Mouse (Mus musculus): ENCODE data around the gene Mal. TPM values are rescaled to one million over a fixed set of nuclear protein-coding genes. Genes with fewer than 3 reads are reported as not detected.

The Mal gene
- total RNA-seq (2014; fragmentation: Nextera tagmentation) (not detected in 2 replicates), total RNA-seq (2017) (not detected in 2 replicates)

- no peak for ATAC-seq (replicated peaks; ENCODE audit: poor library complexity, severe bottlenecking)
Measured at GRCm38 (mm10) chr2:127656086-127656720, at the start of gene Mal. Mal (minus strand) TSS chr2:127656695.

GRCm38 (mm10) chr2:127705267-127705666, 48.8 kb upstream of the Mal start:
- ATAC-seq (replicated peaks; ENCODE audit: poor library complexity, severe bottlenecking) = no peak

DNA sequence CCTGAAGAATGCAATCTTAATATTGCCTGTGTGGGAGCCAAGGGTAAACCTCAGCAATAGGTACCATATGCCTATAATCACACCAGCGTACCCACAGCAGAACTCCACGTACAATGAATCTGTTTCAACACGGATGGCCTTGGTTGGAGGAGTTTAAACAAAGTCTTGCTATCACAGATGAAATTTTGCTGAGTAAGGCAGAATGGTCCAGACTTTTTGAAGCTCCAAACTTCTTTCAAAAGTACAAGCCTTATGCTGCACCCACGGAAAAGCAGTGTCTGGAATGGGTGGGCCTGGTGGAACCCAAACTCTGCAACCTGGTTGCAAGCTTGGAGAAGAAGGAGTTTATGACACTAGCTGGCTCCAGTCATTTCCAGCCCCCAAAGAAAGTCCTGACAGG, 32.7 kb upstream of the Mal start:
- ATAC-seq (replicated peaks; ENCODE audit: poor library complexity, severe bottlenecking) = no peak

DNA sequence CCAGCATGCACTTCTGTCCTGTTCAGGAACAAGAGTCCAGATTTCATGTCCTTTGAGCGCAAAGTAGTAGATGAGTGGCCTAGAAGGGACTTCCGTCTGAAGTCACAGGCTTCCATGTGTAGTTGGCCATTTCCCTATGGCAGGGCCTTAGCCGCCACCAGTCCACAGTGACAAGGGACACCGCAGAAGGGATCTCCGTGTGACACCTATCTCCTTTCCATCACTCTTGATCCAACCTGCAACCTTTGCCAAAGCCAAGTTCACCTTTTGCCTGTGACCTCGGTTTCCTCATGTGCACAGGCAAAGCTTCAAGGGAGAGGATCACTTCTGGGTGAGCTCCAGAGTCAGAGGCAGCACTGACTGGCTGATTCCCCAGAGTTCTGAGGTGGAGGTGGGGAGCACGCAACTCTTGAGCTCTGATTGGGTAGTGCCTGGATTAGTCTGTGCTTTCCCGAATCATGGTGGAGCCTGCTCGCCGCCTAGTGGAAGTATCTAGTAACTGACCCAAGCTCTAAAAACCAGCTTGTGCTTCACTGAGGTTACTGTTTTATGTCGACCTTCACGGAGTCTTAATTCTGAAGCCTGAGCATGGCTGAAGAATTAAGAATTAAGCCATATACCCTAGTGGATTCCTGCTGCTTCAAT, 27.3 kb upstream of the Mal start:
- peak; percentile 85 for ATAC-seq (replicated peaks; ENCODE audit: poor library complexity, severe bottlenecking)

DNA sequence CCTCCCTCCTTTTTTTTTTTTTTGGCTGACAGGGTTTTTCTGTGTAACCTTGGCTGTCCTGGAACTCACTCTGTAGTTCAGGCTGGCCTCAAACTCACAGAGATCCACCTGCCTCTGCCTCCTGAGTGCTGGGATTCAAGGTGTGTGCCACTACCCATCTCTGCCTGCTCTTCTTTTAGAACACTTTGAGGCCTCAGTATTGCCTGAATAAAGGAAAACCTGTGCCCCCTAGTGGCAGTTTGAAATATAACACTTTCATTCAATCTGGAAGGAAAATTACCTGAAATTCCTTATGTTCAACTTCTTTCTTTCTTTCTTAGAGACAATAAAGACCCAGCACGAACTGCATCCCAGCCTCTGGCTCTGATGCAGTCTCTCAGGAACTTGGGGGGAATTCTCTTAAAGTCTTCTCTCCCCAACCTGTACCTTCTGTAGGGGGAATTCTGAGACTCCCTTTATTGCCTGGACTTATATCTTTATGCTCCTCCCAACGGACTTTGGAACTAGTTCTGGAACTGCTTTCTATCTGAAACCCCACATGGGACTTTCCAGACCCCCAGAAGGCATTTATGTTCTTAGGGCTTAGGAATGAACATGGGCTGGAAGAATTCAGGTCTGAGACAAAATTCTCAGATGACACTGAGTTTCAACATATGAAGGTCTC, 11.5 kb upstream of the Mal start:
- ATAC-seq (replicated peaks; ENCODE audit: poor library complexity, severe bottlenecking) = no peak

DNA sequence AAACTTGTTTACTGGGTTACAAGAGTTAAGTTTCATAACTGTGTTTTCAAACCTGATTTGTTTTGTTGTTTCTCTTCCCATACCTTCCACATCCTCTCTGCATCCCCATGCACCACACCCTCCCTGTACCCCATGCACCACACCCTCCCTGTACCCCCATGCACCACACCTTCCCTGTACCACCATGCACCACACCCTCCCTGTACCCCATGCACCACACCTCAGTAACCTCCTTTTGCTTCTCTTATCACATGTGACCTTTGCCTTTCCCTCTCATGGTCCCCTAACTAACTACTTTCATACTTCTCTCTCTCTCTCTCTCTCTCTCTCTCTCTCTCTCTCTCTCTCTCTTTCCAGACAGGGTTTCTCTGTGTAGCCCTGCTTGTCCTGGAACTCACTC, 10.5 kb upstream of the Mal start:
- ATAC-seq (replicated peaks; ENCODE audit: poor library complexity, severe bottlenecking) = no peak

DNA sequence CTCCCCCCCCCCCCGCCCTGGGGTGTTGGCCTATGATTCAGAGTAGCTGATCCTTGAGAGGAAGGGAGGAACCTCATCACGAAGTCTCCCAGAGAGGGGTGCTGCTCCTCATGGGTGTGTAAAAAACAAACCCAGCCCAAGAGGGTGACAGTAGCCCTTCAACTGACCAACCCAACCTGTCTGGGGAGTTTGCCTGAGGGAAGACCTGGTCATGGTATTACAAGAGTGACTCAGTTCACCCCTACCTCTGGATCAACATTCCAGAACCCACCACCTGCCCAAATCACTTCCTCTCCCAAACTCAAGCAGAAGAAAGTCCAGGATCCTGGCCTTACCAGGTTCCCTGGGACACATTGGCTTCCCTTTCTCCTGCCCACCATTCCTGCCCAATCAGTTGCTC, 6.2 kb upstream of the Mal start:
- ATAC-seq (replicated peaks; ENCODE audit: poor library complexity, severe bottlenecking) = no peak

DNA sequence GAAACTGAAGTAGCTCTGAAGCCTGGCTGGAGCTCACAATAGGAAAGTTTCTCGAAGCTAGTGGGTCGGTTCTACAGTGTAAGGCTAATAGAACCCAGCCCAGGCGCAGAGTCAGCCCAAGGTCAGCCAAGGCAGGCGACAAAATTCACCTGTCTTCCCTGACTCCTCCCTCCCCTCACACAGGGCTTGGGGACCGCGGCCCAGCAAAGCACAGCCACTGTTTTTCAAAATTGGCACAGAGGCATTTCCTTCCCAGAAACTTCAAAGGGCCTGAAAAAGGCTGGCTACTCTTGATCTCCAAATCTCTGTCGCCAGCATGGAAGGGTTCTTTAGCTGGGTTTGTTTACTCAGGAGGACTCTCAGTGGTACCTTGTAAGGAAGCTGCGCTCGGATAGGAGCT, 1.1 kb downstream of the Mal start:
- no peak for ATAC-seq (replicated peaks; ENCODE audit: poor library complexity, severe bottlenecking)

- no peak for ATAC-seq (replicated peaks; ENCODE audit: poor library complexity, severe bottlenecking)
Measured at GRCm38 (mm10) chr2:127654786-127655185, 1.7 kb downstream of the Mal start.

DNA sequence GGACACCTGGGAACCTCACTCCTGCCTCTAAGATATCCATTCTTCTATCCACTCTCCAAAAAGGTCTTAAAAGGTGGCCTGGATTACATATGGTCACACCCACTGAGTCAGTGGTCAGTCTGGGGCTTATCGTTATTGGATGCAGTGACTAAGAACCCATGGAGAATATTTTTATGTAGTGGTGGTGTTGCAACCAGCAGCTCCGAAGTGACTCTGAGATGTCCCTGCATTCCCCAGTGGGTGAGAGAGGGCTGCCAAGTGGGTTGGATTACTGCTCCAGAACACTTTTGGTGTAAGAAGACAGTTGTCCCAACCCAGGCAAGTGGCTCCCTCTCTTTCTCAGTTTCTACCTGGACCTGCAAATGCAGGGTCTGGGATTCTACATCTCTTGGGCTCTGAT, 3.7 kb downstream of the Mal start:
- no peak for ATAC-seq (replicated peaks; ENCODE audit: poor library complexity, severe bottlenecking)

- no peak for ATAC-seq (replicated peaks; ENCODE audit: poor library complexity, severe bottlenecking)
Measured at GRCm38 (mm10) chr2:127652335-127652734, 4.2 kb downstream of the Mal start.

- no peak for ATAC-seq (replicated peaks; ENCODE audit: poor library complexity, severe bottlenecking)
Measured at GRCm38 (mm10) chr2:127651601-127652000, 4.9 kb downstream of the Mal start.

DNA sequence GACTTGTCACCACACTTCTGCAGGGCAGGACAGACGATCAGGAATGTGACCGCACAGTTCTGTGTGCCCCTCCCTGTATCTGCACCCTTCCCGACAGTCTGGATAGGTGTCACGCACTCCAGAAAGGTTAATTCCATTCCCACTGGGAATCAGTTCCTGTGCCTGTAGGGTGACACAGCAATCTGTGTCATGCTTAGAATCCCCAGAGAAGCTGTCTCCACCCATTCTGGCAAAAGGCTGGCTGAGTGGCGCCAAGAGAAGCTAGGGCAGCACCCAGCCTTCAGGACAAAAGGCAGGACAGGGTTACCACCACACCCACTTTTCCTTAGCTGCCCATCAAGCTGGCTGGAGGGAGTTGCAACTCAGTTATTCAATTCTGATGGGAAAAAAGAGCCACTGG, 6.6 kb downstream of the Mal start:
- no peak for ATAC-seq (replicated peaks; ENCODE audit: poor library complexity, severe bottlenecking)

- ATAC-seq (replicated peaks; ENCODE audit: poor library complexity, severe bottlenecking) = no peak
Measured at GRCm38 (mm10) chr2:127648145-127648544, 8.3 kb downstream of the Mal start.

- ATAC-seq (replicated peaks; ENCODE audit: poor library complexity, severe bottlenecking) = no peak
Measured at GRCm38 (mm10) chr2:127646875-127647274, 9.6 kb downstream of the Mal start.

- ATAC-seq (replicated peaks; ENCODE audit: poor library complexity, severe bottlenecking) = no peak
Measured at GRCm38 (mm10) chr2:127643728-127644704, 12.5 kb downstream of the Mal start.

DNA sequence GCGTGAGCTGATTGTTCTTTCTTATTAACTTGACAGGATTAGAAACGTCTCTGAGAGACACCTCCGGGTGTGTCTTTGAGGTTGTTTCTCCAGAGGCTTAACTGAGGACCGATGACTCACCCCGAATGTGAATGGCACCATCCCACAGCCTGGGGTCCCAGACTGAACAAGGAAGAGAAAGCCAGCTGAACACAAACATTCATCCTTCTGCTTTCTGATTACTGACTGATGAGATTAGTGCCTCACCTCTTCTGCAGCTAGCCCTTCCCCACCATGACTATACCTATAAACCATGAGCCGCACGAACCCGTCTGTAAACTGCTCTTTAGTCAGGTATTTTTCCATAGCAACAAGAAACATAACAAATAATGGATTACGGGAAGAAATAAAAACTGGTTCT, 17.5 kb downstream of the Mal start:
- ATAC-seq (replicated peaks; ENCODE audit: poor library complexity, severe bottlenecking) = no peak

DNA sequence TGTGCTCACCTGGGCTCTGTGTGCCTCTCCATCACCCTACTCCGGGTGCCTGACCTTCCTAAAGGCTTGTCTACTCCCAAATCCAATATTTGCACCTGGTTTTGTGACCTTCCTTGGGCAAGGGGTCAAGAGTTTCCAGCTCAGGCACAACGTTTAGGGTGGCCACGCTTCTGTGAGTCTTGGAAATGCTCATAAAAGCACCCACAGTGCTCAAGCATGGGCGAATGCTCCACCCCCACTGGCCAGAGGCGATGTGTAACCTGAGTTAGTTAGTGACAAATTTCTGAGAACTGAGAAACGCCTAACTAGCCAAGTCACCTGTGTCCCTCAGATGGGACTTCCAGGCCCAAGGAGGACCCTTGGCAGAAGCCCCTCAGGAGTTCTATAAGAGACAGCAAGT, 20.9 kb downstream of the Mal start:
- no peak for ATAC-seq (replicated peaks; ENCODE audit: poor library complexity, severe bottlenecking)

DNA sequence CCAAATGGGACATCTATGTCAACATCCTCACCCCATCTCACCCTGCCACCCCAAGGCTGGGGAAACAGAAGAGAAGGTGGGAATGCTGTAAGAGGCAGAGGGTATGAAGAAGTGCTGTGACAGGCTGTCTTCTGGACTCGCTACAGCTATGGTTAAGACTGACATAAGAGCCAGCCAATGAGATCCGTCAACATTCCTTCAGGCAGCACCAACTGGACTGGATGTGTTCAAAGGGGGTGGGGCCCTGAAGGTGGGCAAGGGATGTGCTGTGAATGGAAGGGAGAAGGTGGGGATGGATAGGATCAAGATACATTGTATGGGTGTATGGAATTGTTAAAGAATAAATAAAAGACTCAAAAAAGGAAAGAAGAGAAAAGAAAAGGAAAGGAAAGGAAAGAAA, 23.9 kb downstream of the Mal start:
- no peak for ATAC-seq (replicated peaks; ENCODE audit: poor library complexity, severe bottlenecking)

DNA sequence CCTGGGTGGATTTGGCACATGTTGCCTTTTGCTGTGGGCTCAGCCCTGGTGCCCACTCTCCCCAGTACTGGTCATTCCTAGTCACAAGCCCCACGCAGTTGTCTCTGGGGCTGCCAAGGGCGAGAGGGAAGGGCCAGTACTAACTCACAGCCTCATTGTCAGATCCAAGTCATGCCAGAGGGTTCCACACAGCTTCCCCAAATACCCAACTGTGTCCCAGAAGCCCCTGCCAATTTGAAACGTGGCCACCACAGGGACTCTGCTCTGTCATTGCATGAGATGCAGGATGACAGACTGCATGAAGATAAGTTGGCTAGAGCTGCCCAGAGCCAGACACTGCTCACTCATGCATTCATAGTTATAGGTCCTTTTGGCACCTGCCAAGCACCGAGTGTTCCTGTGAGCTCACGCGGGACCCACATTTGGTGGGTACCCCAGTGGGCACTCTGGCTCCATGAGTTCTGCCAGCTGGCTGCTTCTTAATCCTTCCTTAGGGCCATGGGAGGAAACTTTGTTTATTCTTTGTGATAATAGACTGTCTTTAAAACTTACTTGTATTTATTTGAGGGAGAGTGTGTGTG, 28.4 kb downstream of the Mal start:
- ATAC-seq (replicated peaks; ENCODE audit: poor library complexity, severe bottlenecking) = no peak
